Mouse (Mus musculus) limb, embryonic 13.5 days (tissue): ENCODE results near the gene Limd1. TPM values are rescaled to one million over a fixed set of nuclear protein-coding genes. Genes with fewer than 3 reads are reported as not detected.

Source experiments
- ATAC-seq: fragments of 200-750 bp; cut with Nextera tagmentation; 2 replicates; pipeline ENCODE4 v1.8.0; 2017; ENCODE audit warnings: low read depth, moderate number of reproducible peaks, moderate TSS enrichment; ENCODE audit not compliant: low FRiP score
- H3K27ac ChIP-seq: fragments of 300-500 bp; sonication (generic); 2 replicates; pipeline ENCODE4 v1.5.1; 2015; ENCODE audit warnings: inconsistent platforms, mild to moderate bottlenecking, moderate library complexity
- H3K27me3 ChIP-seq: fragments of 300-500 bp; sonication (generic); 2 replicates; pipeline ENCODE4 v1.6.1; 2015; ENCODE audit warnings: mild to moderate bottlenecking, inconsistent platforms
- H3K36me3 ChIP-seq: fragments of 300-500 bp; sonication (generic); 2 replicates; pipeline ENCODE4 v1.6.1; 2015; ENCODE audit warnings: inconsistent platforms, mild to moderate bottlenecking, moderate library complexity
- H3K4me1 ChIP-seq: fragments of 300-500 bp; sonication (generic); 2 replicates; pipeline ENCODE4 v1.6.1; 2015; ENCODE audit warnings: inconsistent platforms
- H3K4me2 ChIP-seq: fragments of 300-500 bp; sonication (generic); replicated peaks from 2 replicates; pipeline ENCODE4 v1.6.1; 2015; ENCODE audit warnings: inconsistent platforms, mild to moderate bottlenecking, moderate library complexity
- H3K4me3 ChIP-seq: fragments of 300-500 bp; sonication (generic); 2 replicates; pipeline ENCODE4 v1.5.1; 2015; ENCODE audit warnings: moderate library complexity, mild to moderate bottlenecking, inconsistent platforms
- H3K9ac ChIP-seq: fragments of 300-500 bp; sonication (generic); 2 replicates; pipeline ENCODE4 v1.6.1; 2015; ENCODE audit warnings: mild to moderate bottlenecking, inconsistent platforms
- H3K9me3 ChIP-seq: fragments of 300-500 bp; sonication (generic); 2 replicates; pipeline ENCODE4 v1.6.1; 2016; ENCODE audit warnings: inconsistent platforms
- WGBS: fragments of 180-500 bp; shearing (Covaris S2); methylation state at CpG from one replicate; pipeline ENCODE4 v1.1.7; 2015; 5-methylcytosine and 5-hydroxymethylcytosine counted together
- polyA plus RNA-seq: library from polyadenylated mRNA; unstranded; fragments of >200 nt; fragmentation: Nextera tagmentation; extraction: Ambion mirVana; gene quantifications from 2 replicates; pipeline ENCODE4 v1.2.1, GENCODE M21; 2015

Gene Limd1
- polyA plus RNA-seq, 1 experiment from 2014 or later: 54.9 TPM

DNA sequence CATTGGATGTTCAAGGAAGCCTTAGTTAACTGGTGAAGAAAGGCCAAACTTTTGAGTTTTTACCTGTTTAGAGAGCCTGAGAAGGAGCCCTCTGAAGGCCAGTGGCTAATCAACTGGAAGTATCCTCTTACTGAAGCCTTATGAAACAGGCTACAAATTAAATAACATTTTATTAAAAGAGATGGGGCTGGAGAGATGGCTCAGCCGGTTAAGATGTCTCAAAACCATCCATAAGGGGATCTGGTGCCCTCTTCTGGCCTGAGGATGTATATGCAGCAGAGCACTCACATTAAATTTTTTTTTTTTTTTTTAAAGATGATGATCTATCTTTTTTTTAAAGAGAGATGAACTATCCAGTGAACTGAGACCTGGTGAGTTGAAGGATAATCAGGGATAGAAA, 46.6 kb downstream of the Limd1 start:
- Histone ChIP-seq H3K4me1 (peaks cover 7% of the 10 kb centered on the region), H3K27ac (no peak overlapping the region), H3K36me3 (peaks cover 14% of the 10 kb centered on the region), H3K9me3 (no peaks in the 10 kb centered on the region), H3K9ac (no peak overlapping the region), H3K4me2 (no peak overlapping the region), H3K27me3 (no peaks in the 10 kb centered on the region), H3K4me3 (no peak overlapping the region)
- 0% methylated on average over 1 of the region's 1 CpGs for WGBS
- no peak for ATAC-seq

DNA sequence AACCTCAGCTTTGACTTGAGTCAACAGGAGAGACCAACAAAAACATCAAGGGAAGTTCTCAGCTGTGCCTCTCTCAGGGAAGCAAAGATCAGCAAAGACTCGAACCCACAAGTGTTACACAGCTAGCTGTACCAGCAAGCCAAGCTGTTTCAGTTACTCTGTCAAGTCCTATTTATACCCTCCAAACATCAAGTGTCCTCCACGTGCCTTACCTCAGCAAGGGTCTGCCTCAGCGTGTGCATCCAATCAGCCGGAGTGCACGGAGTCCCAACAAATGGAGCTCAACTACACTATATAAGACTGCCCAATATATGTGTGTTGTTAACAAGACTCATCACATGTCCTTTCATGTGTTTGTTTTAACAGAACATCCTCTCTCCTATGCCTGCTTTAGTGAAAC, 48.0 kb downstream of the Limd1 start:
- no peak for ATAC-seq
- Histone ChIP-seq H3K27me3 (no peaks in the 10 kb centered on the region), H3K4me1 (peaks cover 18% of the 10 kb centered on the region), H3K36me3 (peaks cover 4% of the 10 kb centered on the region; the same call in 1 of the 2 replicates), H3K9ac (no peak overlapping the region), H3K27ac (no peak overlapping the region), H3K4me2 (no peak overlapping the region), H3K9me3 (no peaks in the 10 kb centered on the region), H3K4me3 (no peak overlapping the region)
- WGBS: 61% methylated on average over 5 of the region's 5 CpGs

DNA sequence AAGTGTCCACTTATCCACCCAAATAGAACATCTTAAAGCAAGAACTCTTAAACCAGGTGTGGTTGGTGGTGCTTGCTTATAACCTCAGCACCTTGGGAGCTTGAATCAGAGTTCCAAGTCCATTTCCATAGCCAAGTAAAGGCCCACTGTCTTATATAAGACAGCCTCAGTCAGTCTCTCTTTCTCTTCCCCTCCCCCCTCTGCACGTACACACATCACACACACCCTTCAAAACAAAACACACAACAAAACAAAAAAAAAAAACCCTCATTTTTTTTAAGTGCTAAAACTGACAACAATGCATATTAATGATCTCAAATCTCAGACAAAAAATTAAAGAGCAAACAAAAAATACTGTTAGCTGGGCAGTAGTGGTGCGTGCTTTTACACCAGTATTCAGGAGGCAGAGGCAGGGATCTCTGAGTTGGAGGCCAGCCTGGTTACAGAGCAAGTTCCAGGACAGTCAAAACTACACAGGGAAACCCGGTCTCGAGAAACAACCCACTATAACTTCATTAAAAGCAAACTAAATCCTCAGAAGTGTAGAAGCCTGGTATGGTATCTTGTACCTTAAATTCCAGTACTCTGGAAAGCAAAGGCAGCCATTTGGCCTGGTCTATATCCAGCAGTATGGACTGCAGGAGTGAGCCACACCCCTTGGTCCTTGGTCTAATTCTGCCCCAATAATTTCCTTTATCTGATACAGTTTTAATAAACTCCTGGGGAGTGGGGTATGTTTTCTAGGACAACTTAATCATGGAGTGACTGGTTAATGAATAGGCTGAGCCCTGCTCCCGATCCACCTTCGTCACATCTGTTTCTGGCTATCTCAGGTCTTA, 49.8 kb downstream of the Limd1 start:
- H3K27ac ChIP-seq: peak overlapping the region; percentile 92
- no peaks in the 10 kb centered on the region for H3K9me3 ChIP-seq
- H3K36me3 ChIP-seq: no peaks in the 10 kb centered on the region
- peaks cover 25% of the 10 kb centered on the region for H3K4me1 ChIP-seq
- ATAC-seq: no peak
- no peaks in the 10 kb centered on the region for H3K27me3 ChIP-seq
- peak overlapping the region; percentile 97 for H3K4me3 ChIP-seq
- H3K4me2 ChIP-seq: peak overlapping the region; percentile 73
- WGBS: 31% methylated on average over 6 of the region's 6 CpGs
- peak overlapping the region; percentile 68 for H3K9ac ChIP-seq

DNA sequence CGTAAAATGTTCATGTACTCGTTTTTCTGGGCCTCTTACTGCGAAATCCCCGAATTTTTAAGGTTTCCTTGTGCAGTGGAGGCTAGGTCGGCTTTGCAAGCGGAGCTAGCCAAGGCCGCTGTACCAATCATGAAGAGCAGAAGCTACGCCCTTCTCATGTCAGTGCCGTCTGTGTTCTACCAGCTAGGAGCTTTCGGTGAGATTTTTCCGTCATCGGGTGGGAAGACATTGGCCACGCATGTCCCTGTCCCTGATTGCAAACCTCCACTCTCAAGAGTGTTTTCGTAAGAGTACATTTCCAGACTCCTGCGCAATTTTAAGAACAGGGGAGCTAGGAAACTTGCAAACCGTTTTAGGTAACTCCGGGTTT, 50.4 kb downstream of the Limd1 start:
- peaks cover 25% of the 10 kb centered on the region for H3K4me1 ChIP-seq
- WGBS: under 1% methylated on average over 17 of the region's 17 CpGs
- peak overlapping the region; percentile 97 for H3K4me3 ChIP-seq
- no peaks in the 10 kb centered on the region for H3K27me3 ChIP-seq
- peak; percentile 18; the same call in 1 of the 2 replicates for ATAC-seq
- H3K4me2 ChIP-seq: peak overlapping the region; percentile 73
- H3K36me3 ChIP-seq: no peaks in the 10 kb centered on the region
- no peaks in the 10 kb centered on the region for H3K9me3 ChIP-seq
- peak overlapping the region; percentile 92 for H3K27ac ChIP-seq
- H3K9ac ChIP-seq: peak overlapping the region; percentile 68

DNA sequence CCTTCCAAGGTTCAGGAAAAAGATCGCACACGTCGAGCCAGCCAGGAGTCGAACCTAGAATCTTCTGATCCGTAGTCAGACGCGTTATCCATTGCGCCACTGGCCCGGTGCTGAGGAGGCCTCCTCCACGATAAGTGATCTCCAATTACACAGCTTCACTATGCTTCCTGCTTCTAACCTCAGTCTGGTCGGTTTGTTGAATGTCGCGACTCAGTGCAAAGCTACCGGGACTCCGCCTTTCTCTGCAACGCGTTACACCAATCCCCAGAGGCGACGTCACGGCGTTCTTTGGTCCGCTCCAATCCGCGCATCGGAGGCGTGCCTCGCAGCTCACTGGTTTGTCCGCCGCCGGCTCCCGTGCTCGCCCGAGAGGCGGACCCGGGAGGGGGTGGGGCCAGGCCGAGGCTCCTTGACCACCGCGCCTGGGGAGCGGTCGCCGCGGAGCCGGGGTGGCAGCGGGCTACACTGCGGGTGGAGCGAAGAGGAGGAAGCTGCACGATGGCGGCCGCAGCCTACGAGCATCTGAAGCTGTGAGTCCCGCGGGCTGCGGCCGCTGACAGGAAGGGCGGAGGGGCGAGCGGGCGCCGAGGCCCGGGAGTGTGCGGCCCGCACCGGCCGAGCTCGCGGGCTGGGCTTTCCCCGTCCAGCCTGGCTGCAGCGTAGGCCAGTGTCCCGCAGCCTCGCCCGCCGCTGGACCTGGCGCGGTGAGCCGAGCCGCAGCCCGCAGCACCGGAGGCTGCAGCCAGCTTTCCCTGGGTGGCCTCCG, 51.1 kb downstream of the Limd1 start, which contains the start of gene Sacm1l:
Sacm1l (plus strand) TSS at position 368 of the 766 bp plus-strand sequence.
- WGBS: under 1% methylated on average over 79 of the region's 79 CpGs
- H3K27me3 ChIP-seq: no peaks in the 10 kb centered on the region
- no peaks in the 10 kb centered on the region for H3K36me3 ChIP-seq
- H3K27ac ChIP-seq: peak within 1 kb of the TSS; percentile 93
- H3K4me3 ChIP-seq: peak within 1 kb of the TSS; percentile 97
- ATAC-seq: peak; percentile 99
- peaks cover 25% of the 10 kb centered on the region for H3K4me1 ChIP-seq
- no peaks in the 10 kb centered on the region for H3K9me3 ChIP-seq
- peak within 1 kb of the TSS; percentile 98 for H3K9ac ChIP-seq
- peak within 1 kb of the TSS; percentile 77 for H3K4me2 ChIP-seq

DNA sequence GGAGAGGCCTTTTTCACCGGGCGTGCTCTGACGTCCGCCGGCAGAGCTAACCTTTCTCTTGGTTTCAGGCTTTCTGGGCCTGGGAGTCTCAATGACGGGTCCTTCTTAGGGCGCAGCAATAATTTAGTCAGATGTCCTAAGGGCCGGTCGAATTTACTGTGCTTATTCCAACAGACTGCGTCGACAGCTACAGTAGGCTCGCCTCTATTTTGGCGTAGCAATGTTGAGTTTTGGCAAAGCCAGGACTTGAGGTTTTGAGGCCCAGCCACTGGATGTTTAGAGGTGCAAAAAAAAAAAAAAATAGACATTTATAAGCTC, 51.6 kb downstream of the Limd1 start:
- H3K36me3 ChIP-seq: no peaks in the 10 kb centered on the region
- no peaks in the 10 kb centered on the region for H3K27me3 ChIP-seq
- peak overlapping the region; percentile 98 for H3K9ac ChIP-seq
- H3K27ac ChIP-seq: peak overlapping the region; percentile 93
- H3K9me3 ChIP-seq: no peaks in the 10 kb centered on the region
- H3K4me3 ChIP-seq: peak overlapping the region; percentile 97
- WGBS: under 1% methylated on average over 13 of the region's 13 CpGs
- peak overlapping the region; percentile 77 for H3K4me2 ChIP-seq
- ATAC-seq: no peak; the same call in 1 of the 2 replicates
- peaks cover 25% of the 10 kb centered on the region for H3K4me1 ChIP-seq

GRCm38 (mm10) chr9:123530566-123531130, 52.1 kb downstream of the Limd1 start:
- ATAC-seq: no peak
- H3K27me3 ChIP-seq: no peaks in the 10 kb centered on the region
- no peaks in the 10 kb centered on the region for H3K9me3 ChIP-seq
- peak overlapping the region; percentile 98 for H3K9ac ChIP-seq
- peak overlapping the region; percentile 77 for H3K4me2 ChIP-seq
- peak overlapping the region; percentile 97 for H3K4me3 ChIP-seq
- peak overlapping the region; percentile 93 for H3K27ac ChIP-seq
- no peaks in the 10 kb centered on the region for H3K36me3 ChIP-seq
- H3K4me1 ChIP-seq: peaks cover 25% of the 10 kb centered on the region
- 31% methylated on average over 11 of the region's 11 CpGs for WGBS

GRCm38 (mm10) chr9:123531234-123531633, 52.7 kb downstream of the Limd1 start:
- no peak for ATAC-seq
- Histone ChIP-seq H3K27ac (no peak overlapping the region), H3K9me3 (no peaks in the 10 kb centered on the region), H3K4me3 (peak overlapping the region; percentile 97), H3K27me3 (no peaks in the 10 kb centered on the region), H3K4me1 (peaks cover 25% of the 10 kb centered on the region), H3K36me3 (0 out of 2 replicates have a peak, but pooled peaks cover 4% of the 10 kb centered on the region), H3K4me2 (peak overlapping the region; percentile 77), H3K9ac (peak overlapping the region; percentile 98)

- peaks cover 5% of the 10 kb centered on the region for H3K4me1 ChIP-seq
- no peaks in the 10 kb centered on the region for H3K9me3 ChIP-seq
- H3K4me2 ChIP-seq: no peak overlapping the region
- 0 out of 2 replicates have a peak, but pooled peaks cover 4% of the 10 kb centered on the region for H3K36me3 ChIP-seq
- H3K9ac ChIP-seq: no peak overlapping the region
- no peaks in the 10 kb centered on the region for H3K27me3 ChIP-seq
- H3K27ac ChIP-seq: no peak overlapping the region
- WGBS: 93% methylated on average over 2 of the region's 2 CpGs
- no peak for ATAC-seq
- no peak overlapping the region for H3K4me3 ChIP-seq
Observed at GRCm38 (mm10) chr9:123536613-123537012, 58.1 kb downstream of the Limd1 start.

- 48% methylated on average over 4 of the region's 4 CpGs for WGBS
- Histone ChIP-seq H3K27me3 (no peaks in the 10 kb centered on the region), H3K4me2 (no peak overlapping the region), H3K9me3 (no peaks in the 10 kb centered on the region), H3K9ac (no peak overlapping the region), H3K4me3 (no peak overlapping the region), H3K36me3 (peaks cover 10% of the 10 kb centered on the region), H3K4me1 (no peaks in the 10 kb centered on the region), H3K27ac (no peak overlapping the region)
- no peak for ATAC-seq
Observed at GRCm38 (mm10) chr9:123538189-123538588, 59.7 kb downstream of the Limd1 start.

DNA sequence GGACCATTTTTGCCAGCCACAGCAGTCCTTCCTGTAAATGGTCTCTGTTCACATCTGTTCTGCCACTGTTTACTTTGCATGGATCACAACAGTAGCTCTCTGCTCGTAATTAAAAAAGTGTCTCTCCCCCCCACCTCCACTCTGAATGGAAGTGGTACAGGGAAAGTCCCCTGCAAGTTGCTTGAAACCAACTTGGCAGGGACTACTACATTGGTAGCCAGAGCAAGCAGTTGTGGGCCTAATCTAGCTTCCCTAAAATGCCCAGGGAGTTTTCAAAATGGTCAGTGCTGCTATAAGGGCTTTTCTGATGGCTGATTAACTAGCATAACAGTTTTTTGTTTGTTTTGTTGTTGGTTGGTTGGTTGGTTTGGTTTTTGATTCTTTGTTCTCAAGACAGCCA, 60.6 kb downstream of the Limd1 start:
- H3K4me3 ChIP-seq: no peak overlapping the region
- 30% methylated on average over 1 of the region's 1 CpGs for WGBS
- no peak for ATAC-seq
- no peaks in the 10 kb centered on the region for H3K27me3 ChIP-seq
- peaks cover 19% of the 10 kb centered on the region for H3K36me3 ChIP-seq
- no peak overlapping the region for H3K27ac ChIP-seq
- no peaks in the 10 kb centered on the region for H3K4me1 ChIP-seq
- H3K9me3 ChIP-seq: no peaks in the 10 kb centered on the region
- no peak overlapping the region for H3K4me2 ChIP-seq
- no peak overlapping the region for H3K9ac ChIP-seq

DNA sequence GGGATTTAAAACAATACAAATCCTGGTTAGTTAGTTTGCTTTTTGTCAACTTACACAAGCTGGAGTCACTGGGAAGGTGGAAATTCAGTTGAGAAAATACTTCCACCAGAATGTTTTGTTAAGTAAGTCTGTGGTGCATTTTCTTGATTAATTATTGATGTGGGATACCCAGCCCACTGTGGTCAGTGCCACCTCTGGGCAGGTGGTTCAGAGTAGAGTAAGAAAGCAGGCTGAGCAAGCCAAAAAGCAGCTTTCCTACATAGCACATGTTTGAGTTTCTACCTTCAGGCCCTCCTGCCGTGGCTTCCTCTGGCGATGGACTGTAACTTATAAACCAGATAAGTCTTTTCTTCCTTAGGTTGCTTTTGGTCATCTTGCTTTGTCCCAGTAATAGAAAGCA, 61.3 kb downstream of the Limd1 start:
- H3K36me3 ChIP-seq: peaks cover 19% of the 10 kb centered on the region
- H3K9ac ChIP-seq: no peak overlapping the region

More for the DNA sequence above, 61.3 kb downstream of the Limd1 start:
- Histone ChIP-seq H3K4me3 (no peak overlapping the region), H3K4me2 (no peak overlapping the region), H3K9me3 (no peaks in the 10 kb centered on the region), H3K27me3 (no peaks in the 10 kb centered on the region), H3K4me1 (no peaks in the 10 kb centered on the region), H3K27ac (no peak overlapping the region)
- no peak for ATAC-seq
- 76% methylated on average over 2 of the region's 2 CpGs for WGBS
